Mouse (Mus musculus) layer of hippocampus, adult 11-12 months (tissue): ENCODE data around the gene Lhfpl4.
A peak's percentile ranks its signal among the peaks of the same experiment; 100 is the strongest.

ENCODE experiments used
- DNase-seq: peaks from one replicate; pipeline ENCODE4 v3.0.0; 2022; ENCODE audit warnings: low spot score

Lhfpl4 gene

GRCm38 (mm10) chr6:113168316-113168975 lies 26.7 kb downstream of the Lhfpl4 start:
- DNase-seq: no peak

DNA sequence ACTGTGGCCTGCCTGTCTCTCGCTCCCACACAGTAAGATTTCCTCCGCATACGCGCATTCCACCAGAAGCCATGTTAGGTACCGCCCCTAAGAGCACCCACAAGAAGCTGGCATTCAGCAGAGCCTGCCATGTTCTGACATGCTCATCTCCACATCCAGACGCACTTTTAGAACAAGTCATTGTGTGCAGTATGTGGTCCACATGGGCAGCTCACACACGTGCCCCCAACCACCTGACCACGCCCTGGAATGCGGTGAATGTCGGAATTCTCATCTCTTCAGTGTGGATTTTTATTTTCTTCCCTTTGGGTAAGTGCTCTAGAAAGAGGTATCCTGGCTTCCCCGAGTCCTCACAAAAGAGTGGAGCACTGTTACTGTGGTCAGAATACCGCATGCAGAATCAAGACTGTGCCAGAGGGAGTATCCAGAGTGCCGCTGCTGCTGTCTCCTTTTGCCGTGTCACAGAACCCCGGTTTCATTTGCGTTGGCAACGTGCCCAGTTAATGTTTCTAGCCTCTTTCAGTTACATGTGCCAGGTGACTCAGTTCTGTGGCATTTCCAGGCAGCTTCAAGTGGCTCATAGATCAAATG lies 28.4 kb downstream of the Lhfpl4 start:
- DNase-seq: peak; percentile 57

- no peak for DNase-seq
Measured at GRCm38 (mm10) chr6:113163513-113163912, 31.7 kb downstream of the Lhfpl4 start.

GRCm38 (mm10) chr6:113161982-113162381 lies 33.2 kb downstream of the Lhfpl4 start:
- DNase-seq: no peak

DNA sequence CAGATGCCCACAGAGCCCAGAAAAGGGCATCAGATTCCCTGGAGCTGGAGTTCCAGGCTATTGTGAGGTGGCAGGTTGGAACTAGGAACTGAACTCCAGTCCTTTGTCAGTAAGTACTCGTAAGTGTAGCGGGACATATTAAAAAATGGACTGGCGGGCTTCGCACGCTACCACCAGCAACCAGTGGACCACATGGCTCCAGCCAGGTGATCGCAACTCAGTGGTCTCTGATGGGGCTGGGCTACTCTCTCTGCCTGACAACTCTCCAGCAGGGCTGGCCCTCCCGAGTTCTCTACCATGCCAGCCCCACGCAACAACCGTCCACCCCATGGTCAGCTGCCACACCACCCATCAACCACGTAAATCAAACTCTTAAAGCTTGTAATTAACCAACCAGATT lies 35.1 kb downstream of the Lhfpl4 start:
- no peak for DNase-seq

DNA sequence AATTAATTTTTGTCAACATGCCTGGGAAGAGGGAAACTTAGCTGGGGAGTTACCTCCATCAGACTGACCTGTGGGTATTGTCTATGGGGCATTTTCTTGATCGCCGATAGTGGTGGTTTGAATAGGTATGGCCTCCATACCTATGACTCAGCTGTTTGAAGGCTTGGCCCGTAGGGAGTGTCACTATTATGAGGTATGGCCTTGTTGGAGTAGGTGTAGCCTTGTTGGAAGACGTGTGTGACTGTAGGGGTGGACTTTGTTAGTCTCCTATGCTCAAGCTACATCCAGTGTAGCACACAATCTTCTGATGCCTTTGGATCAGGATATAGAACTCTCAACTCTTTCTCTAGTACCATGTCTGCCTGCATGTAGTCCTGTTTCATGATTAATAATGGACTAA lies 39.1 kb downstream of the Lhfpl4 start:
- DNase-seq: no peak

GRCm38 (mm10) chr6:113154886-113155285 lies 40.3 kb downstream of the Lhfpl4 start:
- no peak for DNase-seq

- no peak for DNase-seq
Measured at GRCm38 (mm10) chr6:113154071-113154470, 41.1 kb downstream of the Lhfpl4 start.

- no peak for DNase-seq
Measured at GRCm38 (mm10) chr6:113145249-113145648, 49.9 kb downstream of the Lhfpl4 start.

DNA sequence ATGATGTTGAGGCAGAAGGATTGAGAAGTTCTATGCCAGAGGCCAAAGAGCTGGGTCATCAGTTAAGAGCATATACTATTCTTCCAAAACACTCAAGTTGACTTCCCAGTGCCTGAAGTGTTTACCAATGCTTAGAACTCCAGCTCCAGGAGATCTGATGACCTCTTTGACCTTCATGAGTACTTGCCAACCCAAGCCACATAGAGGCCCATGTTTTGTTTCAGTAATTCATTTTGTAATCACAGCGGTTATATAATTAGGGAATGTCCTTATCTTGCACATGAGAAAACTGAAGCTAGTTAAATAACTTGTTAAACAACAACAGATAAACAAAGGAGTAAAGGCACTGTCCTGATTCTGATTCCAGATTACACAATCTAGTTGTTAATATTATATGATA lies 50.4 kb downstream of the Lhfpl4 start:
- DNase-seq: no peak

- DNase-seq: no peak
Measured at GRCm38 (mm10) chr6:113141389-113142094, 53.6 kb downstream of the Lhfpl4 start.

- no peak for DNase-seq
Measured at GRCm38 (mm10) chr6:113133360-113133759, 61.8 kb downstream of the Lhfpl4 start.

GRCm38 (mm10) chr6:113120806-113121205 lies 74.4 kb downstream of the Lhfpl4 start:
- DNase-seq: no peak
